Mouse (Mus musculus): ENCODE measurements around the gene Nsd2. TPM values are rescaled to one million over a fixed set of nuclear protein-coding genes. Genes with fewer than 3 reads are reported as not detected.
"Not testable (repeated sequence)": the region's sequence is repeated elsewhere in the genome, so short reads cannot be mapped to it uniquely, and the experiment has no call there.

The Nsd2 gene
- total RNA-seq, 2 experiments from 2014 or later: 42.2 to 53.6 TPM

GRCm38 (mm10) chr5:33920924-33921323 is 100.4 kb downstream of the Nsd2 start:
- 0 out of 2 replicates have a peak, but pooled peaks have one; percentile 37 for ATAC-seq (replicated peaks; ENCODE audit: low FRiP score, low TSS enrichment, poor library complexity, severe bottlenecking)

- ATAC-seq (replicated peaks; ENCODE audit: low FRiP score, low TSS enrichment, poor library complexity, severe bottlenecking): no peak
Observed at GRCm38 (mm10) chr5:33921486-33922235, 101.1 kb downstream of the Nsd2 start.

- no peak for ATAC-seq (replicated peaks; ENCODE audit: low FRiP score, low TSS enrichment, poor library complexity, severe bottlenecking)
Observed at GRCm38 (mm10) chr5:33922566-33922965, 102.0 kb downstream of the Nsd2 start.

DNA sequence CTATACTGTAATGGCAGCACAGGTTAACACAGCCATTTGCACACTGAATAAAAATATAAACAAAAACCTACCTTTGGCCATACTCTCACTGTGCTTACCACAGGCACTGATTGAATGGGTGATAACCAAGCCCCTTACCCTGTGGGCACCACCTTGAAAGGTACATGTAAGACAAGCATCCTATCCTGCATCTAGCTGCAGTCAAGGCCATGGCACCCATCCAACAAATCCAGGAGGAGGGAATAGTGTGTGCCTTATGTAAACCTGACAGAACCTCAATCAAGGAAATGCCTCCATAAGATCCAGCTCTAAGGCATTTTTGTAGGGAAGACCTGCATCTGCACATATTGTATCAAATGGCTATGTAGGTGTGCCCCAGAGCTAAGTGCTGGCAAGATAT is 105.6 kb downstream of the Nsd2 start:
- no peak for ATAC-seq (replicated peaks; ENCODE audit: low FRiP score, low TSS enrichment, poor library complexity, severe bottlenecking)

DNA sequence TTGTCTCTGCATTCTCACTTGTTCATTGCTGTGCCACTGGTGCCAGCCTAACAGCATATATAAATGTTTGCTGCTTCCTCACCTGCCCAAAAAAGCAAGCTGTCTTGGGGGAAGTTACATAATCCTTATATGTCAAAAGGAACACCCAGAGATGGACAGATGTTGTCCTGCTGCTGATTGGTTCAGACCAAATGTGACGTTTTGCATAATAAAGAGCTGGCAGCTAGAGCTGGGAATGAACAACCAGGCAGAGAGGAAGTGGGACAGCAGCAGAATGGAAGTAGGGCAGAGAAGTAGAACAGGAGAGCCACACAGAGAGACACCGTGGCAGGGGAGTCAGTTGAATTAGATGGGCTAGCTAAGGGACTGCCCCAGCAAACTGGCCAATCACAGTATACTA is 111.9 kb downstream of the Nsd2 start:
- no peak for ATAC-seq (replicated peaks; ENCODE audit: low FRiP score, low TSS enrichment, poor library complexity, severe bottlenecking)

DNA sequence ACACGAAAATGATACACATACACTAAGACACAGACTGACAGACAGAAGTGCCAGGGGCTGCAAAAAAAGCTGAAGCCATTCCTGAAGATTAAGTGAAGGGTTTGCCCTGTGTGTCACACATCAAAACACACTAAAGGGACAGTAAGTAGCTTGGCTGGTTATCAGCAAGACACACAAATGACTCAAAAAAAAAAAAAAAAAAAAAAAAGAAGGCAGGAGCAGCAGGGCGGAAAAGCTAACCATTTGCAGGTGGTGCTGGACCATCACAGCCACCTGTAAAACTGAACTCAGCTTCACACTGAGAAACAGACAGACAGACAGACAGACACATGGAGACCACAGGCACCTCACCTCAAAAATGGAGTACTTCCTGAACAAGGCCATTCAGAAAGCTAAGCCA is 113.6 kb downstream of the Nsd2 start:
- ATAC-seq (replicated peaks; ENCODE audit: low FRiP score, low TSS enrichment, poor library complexity, severe bottlenecking): no peak

GRCm38 (mm10) chr5:33934877-33935276 is 114.4 kb downstream of the Nsd2 start:
- ATAC-seq (replicated peaks; ENCODE audit: low FRiP score, low TSS enrichment, poor library complexity, severe bottlenecking): no peak

DNA sequence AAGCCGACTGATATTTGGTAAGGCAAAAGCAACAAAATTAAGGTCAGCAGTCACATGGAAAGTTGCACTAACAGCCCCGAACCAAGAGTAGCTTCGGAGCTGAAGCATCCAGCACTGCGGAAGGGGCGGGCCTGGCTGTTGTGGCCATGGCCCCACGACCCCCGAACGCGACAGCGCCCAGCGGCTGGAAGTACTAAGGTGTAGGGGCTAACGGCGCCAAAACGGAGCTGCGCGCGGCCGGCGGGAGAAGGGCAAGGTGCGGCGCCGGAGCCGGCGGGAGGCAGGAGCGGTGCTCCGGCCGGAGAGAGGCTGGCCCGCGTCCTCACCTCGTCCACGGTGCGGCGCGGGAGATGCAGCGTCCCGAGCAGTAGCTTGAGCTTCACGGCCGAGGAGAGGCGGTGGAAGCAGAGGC is 115.2 kb downstream of the Nsd2 start:
- no peak; the same call in 1 of the 2 replicates for ATAC-seq (replicated peaks; ENCODE audit: low FRiP score, low TSS enrichment, poor library complexity, severe bottlenecking)

DNA sequence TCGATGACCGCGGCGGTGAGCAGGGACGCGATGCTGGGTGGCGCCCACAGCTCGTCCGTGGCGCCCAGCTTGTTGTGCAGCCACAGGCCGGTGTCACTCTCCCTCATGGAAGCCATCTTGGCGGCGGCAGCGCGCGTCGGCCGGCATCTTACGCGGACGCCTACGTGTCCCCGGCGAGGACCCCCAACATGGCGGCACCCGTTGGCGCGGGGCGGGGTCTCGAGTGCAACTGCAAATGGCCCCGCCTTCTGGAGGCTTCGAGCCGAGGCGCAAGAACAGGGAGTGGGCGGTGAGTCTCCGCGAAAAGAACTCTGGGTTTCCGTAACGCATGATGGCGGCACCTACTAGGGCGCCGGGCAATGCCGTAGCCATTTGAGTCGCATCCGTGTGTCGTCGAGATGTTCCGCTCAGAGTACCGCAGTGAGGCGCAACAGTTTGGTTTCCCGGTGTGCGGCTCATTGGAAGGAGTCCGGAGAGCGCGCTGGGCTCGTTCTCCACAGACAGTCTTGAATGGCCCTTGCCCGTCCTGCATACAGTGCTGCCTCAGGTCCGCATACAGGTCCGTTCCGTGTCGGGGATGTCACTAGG is 115.7 kb downstream of the Nsd2 start, which contains the start of gene Nelfa:
Nelfa (minus strand) TSS at position 294 of the 588 bp plus-strand sequence.
- ATAC-seq (replicated peaks; ENCODE audit: low FRiP score, low TSS enrichment, poor library complexity, severe bottlenecking): peak; percentile 95

- ATAC-seq (replicated peaks; ENCODE audit: low FRiP score, low TSS enrichment, poor library complexity, severe bottlenecking): no peak
Observed at GRCm38 (mm10) chr5:33937230-33937629, 116.7 kb downstream of the Nsd2 start.

DNA sequence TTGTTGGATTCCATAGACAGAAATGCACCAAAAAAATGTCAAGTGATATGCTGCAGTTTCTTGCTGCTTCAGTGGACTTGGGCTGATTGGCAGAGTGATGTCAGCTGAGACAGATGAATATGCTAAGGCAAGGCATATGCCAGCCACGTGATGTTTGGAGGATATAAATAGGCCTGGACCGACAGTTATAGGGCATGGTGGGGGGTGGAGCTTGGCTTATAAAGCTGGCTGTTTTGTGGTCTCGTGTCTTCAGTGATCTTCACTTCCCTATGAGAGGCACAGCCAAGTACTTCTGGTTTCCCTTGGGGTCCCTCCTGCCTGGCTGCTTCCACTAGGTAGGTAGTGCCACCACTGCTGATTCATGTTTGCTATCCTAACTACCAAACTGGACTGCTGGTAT is 117.9 kb downstream of the Nsd2 start:
- no peak for ATAC-seq (replicated peaks; ENCODE audit: low FRiP score, low TSS enrichment, poor library complexity, severe bottlenecking)

- not testable (repeated sequence) for ATAC-seq (replicated peaks; ENCODE audit: low FRiP score, low TSS enrichment, poor library complexity, severe bottlenecking)
Observed at GRCm38 (mm10) chr5:33947035-33947434, 126.5 kb downstream of the Nsd2 start.

Other genes with a start within 250 kb of the Nsd2 start
- gene Fam53a, start 191.1 kb upstream of the Nsd2 start, total RNA-seq (2014; fragmentation: Nextera tagmentation): 44.2 and 44.7 TPM in 2 replicates
- 14.6 and 21.7 TPM in 2 replicates for gene Fam53a, start 191.1 kb upstream of the Nsd2 start, total RNA-seq (2017)
- not detected in 2 replicates for gene Gm9903, start 190.8 kb upstream of the Nsd2 start, total RNA-seq (2014; fragmentation: Nextera tagmentation)
- 0.69 TPM in 1 of 2 replicates, not detected in the other for gene Gm9903, start 190.8 kb upstream of the Nsd2 start, total RNA-seq (2017)
- gene Slbp, start 168.2 kb upstream of the Nsd2 start, total RNA-seq (2014; fragmentation: Nextera tagmentation): 229 and 276 TPM in 2 replicates
- 348 and 369 TPM in 2 replicates for gene Slbp, start 168.2 kb upstream of the Nsd2 start, total RNA-seq (2017)
- gene Tacc3, start 162.6 kb upstream of the Nsd2 start, total RNA-seq (2014; fragmentation: Nextera tagmentation): 121 and 124 TPM in 2 replicates
- gene Tacc3, start 162.6 kb upstream of the Nsd2 start, total RNA-seq (2017): 124 and 155 TPM in 2 replicates
- 20.5 and 30.5 TPM in 2 replicates for gene Tmem129, start 162.3 kb upstream of the Nsd2 start, total RNA-seq (2014; fragmentation: Nextera tagmentation)
- gene Tmem129, start 162.3 kb upstream of the Nsd2 start, total RNA-seq (2017): 12.3 and 34.4 TPM in 2 replicates
- not detected in 2 replicates for gene Fgfr3, start 99.1 kb upstream of the Nsd2 start, total RNA-seq (2014; fragmentation: Nextera tagmentation)
- gene Fgfr3, start 99.1 kb upstream of the Nsd2 start, total RNA-seq (2017): not detected in 2 replicates
- gene Letm1, start 37.9 kb upstream of the Nsd2 start, total RNA-seq (2014; fragmentation: Nextera tagmentation): 21.0 and 26.1 TPM in 2 replicates
- 20.6 and 23.1 TPM in 2 replicates for gene Letm1, start 37.9 kb upstream of the Nsd2 start, total RNA-seq (2017)
- 51.6 and 54.2 TPM in 2 replicates for gene Nelfa, start 115.7 kb downstream of the Nsd2 start, total RNA-seq (2014; fragmentation: Nextera tagmentation)
- 28.3 and 35.0 TPM in 2 replicates for gene Nelfa, start 115.7 kb downstream of the Nsd2 start, total RNA-seq (2017)
- gene Gm1673, start 162.7 kb downstream of the Nsd2 start, total RNA-seq (2014; fragmentation: Nextera tagmentation): not detected in 2 replicates
- not detected in 2 replicates for gene Gm1673, start 162.7 kb downstream of the Nsd2 start, total RNA-seq (2017)
- gene Nat8l, start 175.3 kb downstream of the Nsd2 start, total RNA-seq (2014; fragmentation: Nextera tagmentation): not detected in 2 replicates
- 0.23 TPM in 1 of 2 replicates, not detected in the other for gene Nat8l, start 175.3 kb downstream of the Nsd2 start, total RNA-seq (2017)

Data from megakaryocyte-erythroid progenitor cell, adult 5-6 weeks (primary cell).